Mouse (Mus musculus) liver, embryonic 16.5 days (tissue): ENCODE measurements around the gene Fndc9. TPM values are rescaled to one million over a fixed set of nuclear protein-coding genes. Genes with fewer than 3 reads are reported as not detected.

Source experiments
- ATAC-seq: fragments of 200-750 bp; cut with Nextera tagmentation; 2 replicates; pipeline ENCODE4 v1.8.0; 2017; ENCODE audit warnings: low read depth, mild to moderate bottlenecking, moderate number of reproducible peaks, moderate library complexity
- H3K27ac ChIP-seq: fragments of 300-500 bp; sonication (generic); 2 replicates; pipeline ENCODE4 v1.5.1; 2014; ENCODE audit warnings: mild to moderate bottlenecking, low read length
- H3K27me3 ChIP-seq: fragments of 300-500 bp; sonication (generic); 2 replicates; pipeline ENCODE4 v1.6.1; 2014; ENCODE audit warnings: low read depth, low read length, mixed read lengths; ENCODE audit not compliant: control insufficient read depth, insufficient read depth
- H3K36me3 ChIP-seq: fragments of 300-500 bp; sonication (generic); 2 replicates; pipeline ENCODE4 v1.6.1; 2014; ENCODE audit warnings: mild to moderate bottlenecking; ENCODE audit not compliant: control insufficient read depth, insufficient read depth
- H3K4me1 ChIP-seq: fragments of 300-500 bp; sonication (generic); 2 replicates; pipeline ENCODE4 v1.6.1; 2014; ENCODE audit warnings: low read depth, low read length, mixed read lengths; ENCODE audit not compliant: control insufficient read depth
- H3K4me2 ChIP-seq: fragments of 300-500 bp; sonication (generic); 2 replicates; pipeline ENCODE4 v1.6.1; 2014; ENCODE audit warnings: low read depth, low read length, mixed read lengths
- H3K4me3 ChIP-seq: fragments of 300-500 bp; sonication (generic); 2 replicates; pipeline ENCODE4 v1.5.1; 2014; ENCODE audit warnings: low read depth, mild to moderate bottlenecking, low read length
- H3K9ac ChIP-seq: fragments of 300-500 bp; sonication (generic); 2 replicates; pipeline ENCODE4 v1.6.1; 2014; ENCODE audit warnings: low read depth, low read length
- H3K9me3 ChIP-seq: fragments of 300-500 bp; sonication (generic); replicated peaks from 2 replicates; pipeline ENCODE4 v1.6.1; 2016; ENCODE audit warnings: low read length; ENCODE audit not compliant: control insufficient read depth
- WGBS: fragments of 180-500 bp; shearing (Covaris S2); extraction: QIAGEN DNeasy Blood & Tissue Kit; methylation state at CpG from one replicate; pipeline ENCODE4 v1.1.7; 2014; ENCODE audit not compliant: insufficient replicate concordance; 5-methylcytosine and 5-hydroxymethylcytosine counted together
- polyA plus RNA-seq: library from polyadenylated mRNA; unstranded; fragments of >200 nt; fragmentation: Nextera tagmentation; extraction: Ambion mirVana; gene quantifications from 2 replicates; pipeline ENCODE4 v1.2.1, GENCODE M21; 2015

Fndc9 gene
- polyA plus RNA-seq, 1 experiment from 2014 or later: not detected

DNA sequence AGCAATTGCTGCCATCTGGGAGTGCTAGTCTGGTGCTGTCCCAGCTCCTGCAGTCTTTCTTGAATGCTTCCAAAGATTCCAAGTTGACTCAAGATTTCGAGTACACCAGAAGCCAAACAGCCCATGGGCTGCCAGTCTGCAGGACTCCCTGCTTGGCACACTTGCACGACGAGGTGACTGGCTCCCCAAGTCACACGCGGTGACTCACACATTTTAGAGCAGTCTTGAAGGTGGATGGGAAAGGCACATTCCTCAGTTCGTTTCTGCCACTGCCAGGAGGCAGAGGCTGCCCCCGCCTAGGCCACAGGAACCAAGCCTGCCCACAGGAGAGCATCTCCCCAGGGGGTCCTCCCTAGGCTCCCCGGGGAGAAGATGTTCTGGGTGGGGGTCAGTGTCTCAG, 10.6 kb downstream of the Fndc9 start:
- Histone ChIP-seq H3K4me1 (peaks cover 13% of the 10 kb centered on the region), H3K36me3 (no peaks in the 10 kb centered on the region), H3K9ac (no peak overlapping the region), H3K27ac (no peak overlapping the region), H3K27me3 (no peaks in the 10 kb centered on the region), H3K4me3 (no peak overlapping the region), H3K9me3 (no peaks in the 10 kb centered on the region), H3K4me2 (no peak overlapping the region)
- no peak for ATAC-seq
- WGBS: 66% methylated on average over 8 of the region's 8 CpGs

DNA sequence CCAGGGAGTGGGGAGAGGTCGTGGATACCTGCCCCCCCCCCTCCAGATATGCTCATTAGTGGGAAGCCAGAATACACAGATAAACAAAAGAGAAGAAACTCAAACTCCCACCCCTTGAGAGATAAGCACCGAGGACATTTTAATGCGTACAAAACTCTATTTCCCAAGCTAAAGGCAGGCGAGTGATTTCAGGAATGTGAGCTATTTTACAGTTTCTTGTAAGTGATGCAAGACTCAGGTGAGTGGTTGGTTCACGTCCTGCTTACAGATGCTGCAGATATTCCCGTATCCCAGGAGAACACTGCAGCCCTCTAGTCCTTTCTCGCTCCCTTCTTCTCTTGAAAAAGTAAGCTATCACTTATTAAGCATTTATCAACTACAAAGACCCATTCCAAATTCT, 11.1 kb downstream of the Fndc9 start:
- Histone ChIP-seq H3K4me2 (no peak overlapping the region), H3K36me3 (no peaks in the 10 kb centered on the region), H3K9ac (no peak overlapping the region), H3K27me3 (no peaks in the 10 kb centered on the region), H3K27ac (no peak overlapping the region), H3K4me1 (peaks cover 9% of the 10 kb centered on the region), H3K9me3 (no peaks in the 10 kb centered on the region), H3K4me3 (no peak overlapping the region)
- no peak for ATAC-seq
- WGBS: 49% methylated on average over 7 of the region's 7 CpGs

DNA sequence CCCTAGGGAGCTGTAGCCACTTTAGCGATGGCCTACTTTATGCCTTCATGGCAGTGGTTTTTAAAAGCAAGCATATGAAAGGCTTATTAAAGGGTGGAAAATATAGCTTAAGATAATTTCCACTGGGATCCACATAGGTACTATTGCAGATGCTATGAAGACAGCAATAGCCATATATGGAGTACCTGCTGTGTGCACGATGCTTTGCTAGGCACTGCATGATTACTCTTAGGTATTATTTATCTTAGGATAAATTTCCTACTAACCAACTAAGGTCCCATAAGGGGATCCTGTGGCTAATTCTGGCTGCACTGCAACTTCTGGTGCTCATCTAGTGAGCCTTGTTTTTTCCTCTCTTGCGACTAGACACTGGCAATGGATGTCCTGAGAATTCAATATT, 13.0 kb downstream of the Fndc9 start:
- no peaks in the 10 kb centered on the region for H3K4me1 ChIP-seq
- no peaks in the 10 kb centered on the region for H3K27me3 ChIP-seq
- no peak overlapping the region for H3K4me2 ChIP-seq
- no peak for ATAC-seq
- 74% methylated on average over 3 of the region's 3 CpGs for WGBS
- no peaks in the 10 kb centered on the region for H3K36me3 ChIP-seq
- no peak overlapping the region for H3K27ac ChIP-seq
- H3K4me3 ChIP-seq: no peak overlapping the region
- H3K9me3 ChIP-seq: no peaks in the 10 kb centered on the region
- H3K9ac ChIP-seq: no peak overlapping the region

DNA sequence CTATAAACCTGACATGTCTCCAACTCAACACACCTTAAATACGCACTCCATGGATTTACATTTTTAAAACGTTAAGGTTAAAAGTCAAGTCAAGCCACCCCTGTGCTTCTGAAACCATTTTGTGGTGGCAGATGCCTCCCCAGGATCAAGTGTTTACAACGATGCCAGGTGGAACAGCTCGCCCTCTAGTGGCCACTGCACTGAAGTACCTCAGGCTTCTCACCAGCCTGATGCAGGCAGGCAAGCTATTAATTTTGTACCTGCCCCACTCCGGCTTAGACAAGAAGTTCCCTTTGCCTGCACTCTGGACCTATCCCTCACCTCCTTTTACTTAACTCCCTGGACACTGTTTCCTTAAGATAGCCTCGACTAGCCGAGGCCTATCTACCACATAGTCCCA, 16.7 kb downstream of the Fndc9 start:
- no peak overlapping the region for H3K9ac ChIP-seq
- ATAC-seq: no peak
- no peak overlapping the region for H3K4me2 ChIP-seq
- H3K36me3 ChIP-seq: no peaks in the 10 kb centered on the region
- H3K4me3 ChIP-seq: no peak overlapping the region
- H3K27me3 ChIP-seq: no peaks in the 10 kb centered on the region
- 23% methylated on average over 7 of the region's 7 CpGs for WGBS
- H3K27ac ChIP-seq: no peak overlapping the region
- H3K4me1 ChIP-seq: no peaks in the 10 kb centered on the region
- H3K9me3 ChIP-seq: no peaks in the 10 kb centered on the region

DNA sequence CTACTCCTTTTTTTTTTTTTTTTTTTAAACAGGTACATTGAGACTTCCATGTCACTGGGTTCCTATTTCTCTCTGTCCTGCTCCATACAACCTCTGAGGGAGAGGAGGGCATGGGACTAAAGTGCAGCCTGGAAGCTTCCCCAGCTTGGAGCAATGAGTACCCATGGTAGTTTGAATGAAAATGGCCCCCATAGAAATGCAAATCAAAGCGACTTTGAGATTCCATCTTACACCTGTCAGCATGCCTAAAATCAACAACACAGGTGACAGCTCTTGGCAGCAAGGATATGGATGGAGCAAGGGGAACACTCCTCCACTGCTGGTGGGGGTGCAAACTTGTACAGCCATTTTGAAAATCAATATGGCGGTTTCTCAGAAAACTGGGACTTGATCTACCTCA, 20.0 kb downstream of the Fndc9 start:
- Histone ChIP-seq H3K4me1 (no peaks in the 10 kb centered on the region), H3K27me3 (no peaks in the 10 kb centered on the region), H3K4me2 (no peak overlapping the region), H3K4me3 (no peak overlapping the region), H3K27ac (no peak overlapping the region), H3K9me3 (no peaks in the 10 kb centered on the region), H3K36me3 (no peaks in the 10 kb centered on the region), H3K9ac (no peak overlapping the region)
- ATAC-seq: no peak
- 59% methylated on average over 2 of the region's 2 CpGs for WGBS

DNA sequence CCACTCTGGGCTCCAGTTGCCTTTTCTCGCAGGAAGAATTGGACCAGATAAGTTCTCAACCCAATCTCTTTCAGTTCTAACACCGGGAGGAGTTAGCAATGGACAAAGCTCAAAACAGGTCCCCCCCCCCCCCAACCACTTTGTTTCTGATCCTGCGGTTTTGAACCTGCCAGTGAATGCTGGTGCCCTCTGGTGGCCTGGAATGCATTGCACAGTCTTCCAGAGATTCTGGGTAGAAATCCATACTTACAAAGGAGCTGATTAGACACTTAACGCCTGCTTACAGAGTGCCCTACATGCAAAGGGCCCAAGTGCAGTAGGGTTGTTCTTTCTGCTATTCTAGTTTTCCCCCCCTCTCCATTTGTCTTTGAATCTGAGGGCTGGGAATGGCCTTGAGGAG, 22.9 kb downstream of the Fndc9 start:
- no peaks in the 10 kb centered on the region for H3K27me3 ChIP-seq
- H3K27ac ChIP-seq: no peak overlapping the region
- no peak for ATAC-seq
- no peaks in the 10 kb centered on the region for H3K4me1 ChIP-seq
- no peaks in the 10 kb centered on the region for H3K9me3 ChIP-seq
- no peak overlapping the region for H3K9ac ChIP-seq
- H3K4me3 ChIP-seq: no peak overlapping the region
- H3K36me3 ChIP-seq: no peaks in the 10 kb centered on the region
- no peak overlapping the region for H3K4me2 ChIP-seq
- WGBS: 60% methylated on average over 4 of the region's 4 CpGs

DNA sequence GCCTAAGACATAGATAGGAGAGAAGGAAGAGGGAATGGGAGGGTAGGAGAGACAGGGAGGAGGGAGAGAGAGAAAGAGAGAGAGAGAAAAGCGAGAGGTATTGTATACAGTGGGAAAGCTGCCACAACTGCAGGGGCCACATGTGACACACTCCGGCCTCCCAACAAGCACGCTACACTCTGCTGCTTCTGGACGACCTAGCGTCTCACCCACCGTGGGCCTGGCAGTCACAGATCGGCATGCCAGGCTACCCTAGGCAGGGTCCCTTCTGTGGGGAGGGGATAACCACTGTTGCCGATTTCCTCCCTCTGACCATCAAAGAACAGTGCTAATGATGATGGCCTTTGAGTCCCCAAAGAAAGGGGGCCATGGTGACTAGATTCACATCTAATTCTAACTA, 23.4 kb downstream of the Fndc9 start:
- Histone ChIP-seq H3K36me3 (no peaks in the 10 kb centered on the region), H3K4me1 (no peaks in the 10 kb centered on the region), H3K9me3 (no peaks in the 10 kb centered on the region), H3K4me3 (no peak overlapping the region), H3K27me3 (no peaks in the 10 kb centered on the region), H3K27ac (no peak overlapping the region), H3K4me2 (no peak overlapping the region), H3K9ac (no peak overlapping the region)
- no peak for ATAC-seq
- WGBS: 77% methylated on average over 8 of the region's 8 CpGs

DNA sequence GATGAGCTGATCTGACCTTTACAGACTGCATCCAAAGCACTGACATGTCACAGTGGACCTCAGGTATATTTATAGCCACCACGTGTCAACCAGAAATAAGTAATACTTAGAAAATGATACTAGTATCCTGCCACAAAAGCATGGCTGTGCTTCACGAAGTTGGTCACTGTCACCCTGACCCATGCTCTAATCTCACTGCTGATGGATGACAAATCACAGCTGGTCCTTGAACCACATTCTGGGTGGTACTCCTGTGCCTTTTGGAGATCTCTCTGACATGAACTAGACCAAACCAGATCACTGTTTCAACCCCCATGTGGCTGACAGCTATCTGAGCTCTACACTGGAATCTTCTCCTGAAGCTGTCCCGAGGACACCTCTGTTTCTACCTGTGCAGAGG, 27.5 kb downstream of the Fndc9 start:
- Histone ChIP-seq H3K4me2 (no peak overlapping the region), H3K4me3 (no peak overlapping the region), H3K4me1 (no peaks in the 10 kb centered on the region), H3K9ac (no peak overlapping the region), H3K27me3 (no peaks in the 10 kb centered on the region), H3K27ac (no peak overlapping the region), H3K9me3 (no peaks in the 10 kb centered on the region), H3K36me3 (no peaks in the 10 kb centered on the region)
- no peak for ATAC-seq
- WGBS: 57% methylated on average over 3 of the region's 3 CpGs

DNA sequence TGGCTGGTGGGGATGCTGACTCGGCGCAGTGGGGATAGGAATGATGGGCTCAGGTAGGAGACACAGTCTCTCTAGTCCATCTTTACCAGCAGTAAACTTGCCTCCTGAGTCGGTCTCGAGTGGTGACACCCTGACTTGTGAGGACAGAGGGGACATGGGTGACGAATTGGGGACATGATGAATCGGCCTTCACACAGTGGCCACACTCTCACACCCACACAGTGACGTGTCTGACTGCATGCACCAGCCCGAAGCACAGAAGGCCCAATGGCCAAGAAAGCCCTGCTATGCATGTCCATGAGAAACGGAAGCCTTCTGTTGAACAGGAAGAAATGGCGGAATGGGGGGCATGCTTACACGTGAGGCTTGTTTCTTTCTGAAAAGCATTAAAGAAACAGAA, 28.0 kb downstream of the Fndc9 start:
- Histone ChIP-seq H3K27ac (no peak overlapping the region), H3K4me3 (no peak overlapping the region), H3K9me3 (no peaks in the 10 kb centered on the region), H3K4me2 (no peak overlapping the region), H3K9ac (no peak overlapping the region), H3K4me1 (no peaks in the 10 kb centered on the region), H3K36me3 (no peaks in the 10 kb centered on the region), H3K27me3 (no peaks in the 10 kb centered on the region)
- WGBS: 72% methylated on average over 11 of the region's 11 CpGs
- ATAC-seq: no peak

DNA sequence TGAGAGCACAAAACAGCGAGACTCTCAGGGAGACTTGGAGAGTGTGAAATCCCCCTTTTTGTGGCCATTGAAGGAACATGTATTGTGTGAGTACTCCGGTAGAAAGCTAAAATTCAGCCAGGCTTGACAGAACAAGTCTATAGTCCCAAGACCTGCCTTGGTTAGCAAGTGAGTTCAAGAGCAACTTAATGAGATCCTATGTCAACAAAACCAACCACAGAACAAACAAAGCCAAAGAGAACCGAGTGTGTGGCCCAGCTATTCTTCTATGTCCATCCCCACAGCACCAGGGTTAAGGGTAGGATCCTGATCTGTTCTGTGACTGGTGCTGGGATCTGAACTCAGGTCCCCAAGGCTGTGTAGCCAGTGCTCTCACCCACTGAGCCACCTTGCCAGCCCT, 29.3 kb downstream of the Fndc9 start:
- ATAC-seq: no peak
- 55% methylated on average over 3 of the region's 3 CpGs for WGBS
- Histone ChIP-seq H3K27ac (no peak overlapping the region), H3K4me1 (no peaks in the 10 kb centered on the region), H3K4me2 (no peak overlapping the region), H3K9ac (no peak overlapping the region), H3K36me3 (no peaks in the 10 kb centered on the region), H3K27me3 (no peaks in the 10 kb centered on the region), H3K9me3 (no peaks in the 10 kb centered on the region), H3K4me3 (no peak overlapping the region)
